ENCODE assay signal across 9 mouse cellular contexts in the genomic region with DNA sequence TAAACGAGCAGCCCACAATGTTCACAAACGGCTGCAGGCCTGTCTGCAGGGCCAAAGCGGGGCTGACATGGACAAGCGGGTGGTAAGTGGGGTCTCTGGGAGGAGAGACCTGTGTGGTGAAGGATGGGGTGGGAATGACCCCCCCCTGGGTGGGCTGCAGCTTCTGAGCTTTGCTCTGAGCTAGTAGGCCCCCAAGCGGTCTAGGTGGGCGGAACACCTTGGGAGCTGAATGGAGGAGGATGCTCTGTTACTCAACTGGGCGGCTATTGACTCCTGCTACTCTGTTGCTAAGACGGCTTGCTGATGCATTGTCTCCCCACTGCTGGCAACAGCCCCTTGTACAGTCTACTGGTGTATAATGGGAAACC. TPM values are rescaled to one million over a fixed set of nuclear protein-coding genes. Genes with fewer than 3 reads are reported as not detected.
A peak's percentile ranks its signal among the peaks of the same experiment; 100 is the strongest.
DNase-seq lines count a peak whose midpoint lies in the region; ATAC-seq and TF ChIP-seq lines count a peak whose summit lies in the region.
"Had no signal": no experiment of that assay in that cellular context is flagged by ENCODE, and none has a peak within 500 bp of the region (broad histone marks: within the 10 kb centered on the region; RNA-seq: fewer than 3 reads in every experiment).

No protein-coding gene starts in this region.

- ATAC-seq in heart, postnatal 0 days (ENCODE audit: insufficient read depth, low read depth): no peak
- no peak for ATAC-seq in intestine, embryonic 16.5 days
- ATAC-seq in stomach, embryonic 15.5 days (ENCODE audit: insufficient read depth, low FRiP score, low read depth): no peak

- TF ChIP-seq EP300 in heart, postnatal 0 days (IDR thresholded peaks at IDR 0.05; ENCODE audit: low read depth): no peak

- no peak overlapping the region for H3K27ac ChIP-seq in heart, postnatal 0 days (ENCODE audit: low read depth)
- H3K27ac ChIP-seq in thymus, adult 2 months (ENCODE audit: control insufficient read depth, insufficient read depth, low read length): no peak overlapping the region
- H3K27ac ChIP-seq in intestine, embryonic 16.5 days (ENCODE audit: low read length): peak overlapping the region; percentile 10; the same call in 1 of the 2 replicates
- peak overlapping the region; percentile 84 for H3K27ac ChIP-seq in stomach, embryonic 15.5 days

- H3K27me3 ChIP-seq in heart, postnatal 0 days (ENCODE audit: control insufficient read depth, insufficient read depth, low read length): no peaks in the 10 kb centered on the region
- H3K27me3 ChIP-seq in thymus, adult 2 months (ENCODE audit: control insufficient read depth, insufficient read depth, low read length): no peaks in the 10 kb centered on the region
- H3K27me3 ChIP-seq in intestine, embryonic 16.5 days (replicated peaks; ENCODE audit: control insufficient read depth, insufficient read depth, low read length): no peaks in the 10 kb centered on the region
- H3K27me3 ChIP-seq in stomach, embryonic 15.5 days (replicated peaks): no peaks in the 10 kb centered on the region

- DNase-seq in heart, postnatal 0 days (ENCODE audit: low spot score): no peak
- DNase-seq in heart, adult 8-10 months (ENCODE audit: low spot score): no peak
- no peak for DNase-seq in thymus, adult 2 months
- no peak for DNase-seq in thymus, postnatal 25 days
- DNase-seq in cerebellum, adult 11-12 months: no peak
- DNase-seq in thymus, postnatal 0 days (ENCODE audit: low spot score): no peak

- H3K4me2 ChIP-seq in heart, postnatal 0 days (ENCODE audit: low read depth, low read length): peak overlapping the region; percentile 95
- H3K4me2 ChIP-seq in intestine, embryonic 16.5 days (ENCODE audit: low read depth, low read length): peak overlapping the region; percentile 73
- peak overlapping the region; percentile 83 for H3K4me2 ChIP-seq in stomach, embryonic 15.5 days

- H3K9ac ChIP-seq in heart, postnatal 0 days (replicated peaks; ENCODE audit: low read depth, low read length): no peak overlapping the region
- H3K9ac ChIP-seq in intestine, embryonic 16.5 days (ENCODE audit: low read depth, low read length): peak overlapping the region; percentile 85
- H3K9ac ChIP-seq in stomach, embryonic 15.5 days: 0 out of 2 replicates have a peak overlapping the region, but pooled peaks have one; percentile 84

- no peak for TF ChIP-seq CTCF in heart, postnatal 0 days (IDR thresholded peaks at IDR 0.05; ENCODE audit: low read depth)
- TF ChIP-seq CTCF in thymus, adult 2 months (IDR thresholded peaks at IDR 0.05; ENCODE audit: borderline replicate concordance, control insufficient read depth, extremely low read depth, insufficient read depth, low read length, poor library complexity): no peak

- H3K4me3 ChIP-seq in heart, postnatal 0 days (ENCODE audit: low read depth, low read length): no peak overlapping the region
- H3K4me3 ChIP-seq in thymus, adult 2 months (ENCODE audit: control insufficient read depth, insufficient read depth, low read length): peak overlapping the region; percentile 87; the same call in 1 of the 2 replicates
- H3K4me3 ChIP-seq in intestine, embryonic 16.5 days (ENCODE audit: low read length): peak overlapping the region; percentile 84
- H3K4me3 ChIP-seq in stomach, embryonic 15.5 days (replicated peaks): peak overlapping the region; percentile 86

- no peaks in the 10 kb centered on the region for H3K9me3 ChIP-seq in heart, postnatal 0 days (replicated peaks; ENCODE audit: control insufficient read depth, low read length)
- no peaks in the 10 kb centered on the region for H3K9me3 ChIP-seq in intestine, embryonic 16.5 days (ENCODE audit: control insufficient read depth, low read length)
- H3K9me3 ChIP-seq in stomach, embryonic 15.5 days: no peaks in the 10 kb centered on the region

- TF ChIP-seq POLR2A in thymus, adult 2 months (IDR thresholded peaks at IDR 0.05; ENCODE audit: control insufficient read depth, extremely low read depth, insufficient read depth, low read length, poor library complexity): no peak

- H3K4me1 ChIP-seq in heart, postnatal 0 days (ENCODE audit: control insufficient read depth, insufficient read depth): peaks cover 23% of the 10 kb centered on the region
- H3K4me1 ChIP-seq in thymus, adult 2 months (replicated peaks; ENCODE audit: control insufficient read depth, insufficient read depth, low read length): peaks cover 44% of the 10 kb centered on the region
- peaks cover 40% of the 10 kb centered on the region for H3K4me1 ChIP-seq in intestine, embryonic 16.5 days (ENCODE audit: control insufficient read depth, insufficient read depth, low read length)
- peaks cover 45% of the 10 kb centered on the region for H3K4me1 ChIP-seq in stomach, embryonic 15.5 days

- WGBS in heart, postnatal 0 days: 63% methylated on average over 8 of the region's 8 CpGs
- 76% methylated on average over 8 of the region's 8 CpGs for WGBS in thymus, adult 2 months
- 47% methylated on average over 8 of the region's 8 CpGs for WGBS in intestine, embryonic 16.5 days
- 38% methylated on average over 8 of the region's 8 CpGs for WGBS in stomach, embryonic 15.5 days

- H3K36me3 ChIP-seq in heart, postnatal 0 days (replicated peaks; ENCODE audit: control insufficient read depth, insufficient read depth, low read length): peaks cover 20% of the 10 kb centered on the region
- peaks cover 17% of the 10 kb centered on the region for H3K36me3 ChIP-seq in thymus, adult 2 months (ENCODE audit: control insufficient read depth, insufficient read depth, low read length)
- H3K36me3 ChIP-seq in intestine, embryonic 16.5 days (ENCODE audit: control insufficient read depth, insufficient read depth, low read length): 0 out of 2 replicates have a peak, but pooled peaks cover 2% of the 10 kb centered on the region
- peaks cover 25% of the 10 kb centered on the region for H3K36me3 ChIP-seq in stomach, embryonic 15.5 days

RNA-seq across cellular contexts. Expression of gene Sh3bp1, which starts 1.8 kb away (rescaled TPM):
- 9.8 and 11.7 TPM in 2 replicates for total RNA-seq in heart, postnatal 0 days (2014; rRNA removed; ENCODE audit: low replicate concordance)
- polyA plus RNA-seq in heart, postnatal 0 days (2015; fragmentation: Nextera tagmentation; extraction: Ambion mirVana): 6.4 and 7.0 TPM in 2 replicates
- 1 to 10 TPM; 2.6 to 6.3 (median 4.1) TPM for total RNA-seq in heart, adult 8-10 months (2022)
- polyA plus RNA-seq in thymus, adult 2 months (2012; rRNA removed): 371 and 412 TPM in 2 replicates
- polyA plus RNA-seq in intestine, embryonic 16.5 days (2015; fragmentation: Nextera tagmentation; extraction: Ambion mirVana): 21.5 and 23.3 TPM in 2 replicates
- polyA plus RNA-seq in stomach, embryonic 15.5 days (2015; fragmentation: Nextera tagmentation; extraction: Ambion mirVana): 34.8 and 36.9 TPM in 2 replicates
- polyA plus RNA-seq in thymus, postnatal 0 days (2015; fragmentation: Nextera tagmentation; extraction: Ambion mirVana): 27.7 and 39.1 TPM in 2 replicates

RNA-seq across cellular contexts. Expression of gene Gm49510, which starts 1.9 kb away (rescaled TPM):
- 0.73 TPM in 1 of 2 replicates, not detected in the other for total RNA-seq in heart, postnatal 0 days (2014; rRNA removed; ENCODE audit: low replicate concordance)
- 0.08 and 0.18 TPM in 2 replicates for polyA plus RNA-seq in heart, postnatal 0 days (2015; fragmentation: Nextera tagmentation; extraction: Ambion mirVana)
- total RNA-seq in heart, adult 8-10 months (2022): not detected
- 0.08 and 0.14 TPM in 2 replicates for polyA plus RNA-seq in thymus, adult 2 months (2012; rRNA removed)
- 0.21 and 0.55 TPM in 2 replicates for polyA plus RNA-seq in intestine, embryonic 16.5 days (2015; fragmentation: Nextera tagmentation; extraction: Ambion mirVana)
- polyA plus RNA-seq in stomach, embryonic 15.5 days (2015; fragmentation: Nextera tagmentation; extraction: Ambion mirVana): 0.42 and 0.52 TPM in 2 replicates
- 0.10 and 0.32 TPM in 2 replicates for polyA plus RNA-seq in thymus, postnatal 0 days (2015; fragmentation: Nextera tagmentation; extraction: Ambion mirVana)
- total RNA-seq: gastrocnemius, adult 18-20 months had no signal

RNA-seq across cellular contexts. Expression of gene Pdxp, which starts 12.3 kb away (rescaled TPM):
- total RNA-seq in heart, postnatal 0 days (2014; rRNA removed; ENCODE audit: low replicate concordance): 25.8 and 46.0 TPM in 2 replicates
- 7.7 and 8.3 TPM in 2 replicates for polyA plus RNA-seq in heart, postnatal 0 days (2015; fragmentation: Nextera tagmentation; extraction: Ambion mirVana)
- 1 to 10 TPM in 2 of 4 experiments, under 1 TPM in 2; 0.69 to 1.0 (median 0.88) TPM for total RNA-seq in heart, adult 8-10 months (2022)
- polyA plus RNA-seq in thymus, adult 2 months (2012; rRNA removed): 72.0 and 94.8 TPM in 2 replicates
- polyA plus RNA-seq in intestine, embryonic 16.5 days (2015; fragmentation: Nextera tagmentation; extraction: Ambion mirVana): 2.2 and 6.4 TPM in 2 replicates
- polyA plus RNA-seq in stomach, embryonic 15.5 days (2015; fragmentation: Nextera tagmentation; extraction: Ambion mirVana): 11.8 and 12.8 TPM in 2 replicates
- polyA plus RNA-seq in thymus, postnatal 0 days (2015; fragmentation: Nextera tagmentation; extraction: Ambion mirVana): 16.3 and 16.5 TPM in 2 replicates

RNA-seq across cellular contexts. Expression of gene Gga1, which starts 24.4 kb away (rescaled TPM):
- total RNA-seq in heart, postnatal 0 days (2014; rRNA removed; ENCODE audit: low replicate concordance): 32.4 and 40.5 TPM in 2 replicates
- 30.1 and 32.4 TPM in 2 replicates for polyA plus RNA-seq in heart, postnatal 0 days (2015; fragmentation: Nextera tagmentation; extraction: Ambion mirVana)
- 10 to 100 TPM; 44.8 to 49.1 (median 46.3) TPM for total RNA-seq in heart, adult 8-10 months (2022)
- polyA plus RNA-seq in thymus, adult 2 months (2012; rRNA removed): 137 and 155 TPM in 2 replicates
- 56.3 and 57.4 TPM in 2 replicates for polyA plus RNA-seq in intestine, embryonic 16.5 days (2015; fragmentation: Nextera tagmentation; extraction: Ambion mirVana)
- polyA plus RNA-seq in stomach, embryonic 15.5 days (2015; fragmentation: Nextera tagmentation; extraction: Ambion mirVana): 47.1 TPM in 2 replicates
- 42.4 and 42.5 TPM in 2 replicates for polyA plus RNA-seq in thymus, postnatal 0 days (2015; fragmentation: Nextera tagmentation; extraction: Ambion mirVana)

RNA-seq across cellular contexts. Expression of gene Lgals1, which starts 25.1 kb away (rescaled TPM):
- total RNA-seq in heart, postnatal 0 days (2014; rRNA removed; ENCODE audit: low replicate concordance): 460 and 709 TPM in 2 replicates
- 800 and 870 TPM in 2 replicates for polyA plus RNA-seq in heart, postnatal 0 days (2015; fragmentation: Nextera tagmentation; extraction: Ambion mirVana)
- total RNA-seq in heart, adult 8-10 months (2022): 100 to 1,000 TPM; 175 to 339 (median 222) TPM
- 359 and 428 TPM in 2 replicates for polyA plus RNA-seq in thymus, adult 2 months (2012; rRNA removed)
- 865 and 927 TPM in 2 replicates for polyA plus RNA-seq in intestine, embryonic 16.5 days (2015; fragmentation: Nextera tagmentation; extraction: Ambion mirVana)
- 1,300 and 1,476 TPM in 2 replicates for polyA plus RNA-seq in stomach, embryonic 15.5 days (2015; fragmentation: Nextera tagmentation; extraction: Ambion mirVana)
- 598 and 732 TPM in 2 replicates for polyA plus RNA-seq in thymus, postnatal 0 days (2015; fragmentation: Nextera tagmentation; extraction: Ambion mirVana)

Comparison
In these comparisons a context has a peak if more than half of its experiments do, and no peak if none do; other contexts are left out.
1. H3K27ac ChIP-seq: peak in intestine, embryonic 16.5 days (single experiment) and stomach, embryonic 15.5 days (single experiment); none in heart, postnatal 0 days (single experiment) and thymus, adult 2 months (single experiment).
2. Peak in every context shown above with its lines, with median percentiles within 50 percentile points of each other: H3K4me2 ChIP-seq.